Mouse (Mus musculus) kidney, adult 10 weeks (tissue): ENCODE results near the gene Il5. TPM values are rescaled to one million over a fixed set of nuclear protein-coding genes. Genes with fewer than 3 reads are reported as not detected.

Source experiments
- polyA plus RNA-seq: library from polyadenylated mRNA; stranded (reverse); fragments of 350-450 nt; fragmentation: Illumina TruSeq; extraction: RNeasy Lipid Tissue Mini Kit (QIAGEN cat#74804); gene quantifications from one replicate; pipeline ENCODE4 v1.2.3, GENCODE M21; 2014; ENCODE audit warnings: low read depth, low replicate concordance

The Il5 gene
- polyA plus RNA-seq, result not detected

GRCm38 (mm10) chr11:53720715-53721114 lies at the start of gene Il5:
Gene Il5, plus strand, starts transcription at chr11:53720794.

GRCm38 (mm10) chr11:53706934-53707717 lies 13.5 kb upstream of the Il5 start, which contains the start of gene Rad50:
Gene Rad50, minus strand, starts transcription at chr11:53707319.

GRCm38 (mm10) chr11:53769760-53770124 lies 49.1 kb downstream of the Il5 start, which contains the start of gene Irf1:
Gene Irf1, plus strand, starts transcription at chr11:53770014.

GRCm38 (mm10) chr11:53773087-53773486 lies 52.5 kb downstream of the Il5 start, which contains the start of gene Gm17334:
Gene Gm17334, minus strand, starts transcription at chr11:53773187.

Other genes with a start within 250 kb of the Il5 start
- gene Gm9945, start 240.6 kb upstream of the Il5 start, polyA plus RNA-seq, result not detected
- gene Sowaha, start 240.5 kb upstream of the Il5 start, polyA plus RNA-seq, result 2.9 TPM
- gene Sept8, start 201.5 kb upstream of the Il5 start, polyA plus RNA-seq, result 7.8 TPM
- gene Kif3a, start 153.4 kb upstream of the Il5 start, polyA plus RNA-seq, result 17.7 TPM
- not detected for gene Il4, start 102.1 kb upstream of the Il5 start, polyA plus RNA-seq
- not detected for gene Il13, start 86.1 kb upstream of the Il5 start, polyA plus RNA-seq
- gene Rad50, start 13.5 kb upstream of the Il5 start, polyA plus RNA-seq, result 15.4 TPM
- 1.6 TPM for gene Irf1, start 49.2 kb downstream of the Il5 start, polyA plus RNA-seq
- gene Gm17334, start 52.4 kb downstream of the Il5 start, polyA plus RNA-seq, result not detected
- not detected for gene Gm12216, start 138.5 kb downstream of the Il5 start, polyA plus RNA-seq
- gene Slc22a5, start 170.9 kb downstream of the Il5 start, polyA plus RNA-seq, result 168 TPM